Comparison of ENCODE assay signal across 28 mouse cellular contexts in the genomic region with DNA sequence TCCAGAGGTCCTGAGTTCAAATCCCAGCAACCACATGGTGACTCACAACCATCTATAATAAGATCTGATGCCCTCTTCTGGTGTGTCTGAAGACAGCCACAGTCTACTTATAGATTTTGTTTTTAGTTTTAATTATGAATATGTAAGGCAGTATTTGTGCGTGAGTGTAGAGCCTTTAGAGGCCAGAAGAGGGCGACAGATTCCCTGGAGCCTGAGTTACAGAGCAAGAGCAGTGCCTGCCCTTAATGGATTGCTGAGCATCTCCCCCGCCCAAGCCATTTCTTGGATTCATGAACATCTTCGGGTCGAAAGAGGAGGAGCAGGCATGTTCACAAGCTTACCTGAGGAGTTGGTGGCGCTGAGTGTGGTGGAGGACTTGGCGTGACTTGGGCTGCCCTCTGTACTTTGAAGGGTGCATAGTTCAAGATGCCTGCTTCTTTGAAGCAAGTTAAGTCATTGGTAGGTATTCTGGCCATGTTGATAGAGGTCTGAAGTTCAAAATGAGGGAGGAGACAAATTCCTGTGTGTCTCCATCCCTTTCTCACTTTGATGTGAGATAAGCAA. TPM values are rescaled to one million over a fixed set of nuclear protein-coding genes. Genes with fewer than 3 reads are reported as not detected.
DNase-seq lines count a peak whose midpoint lies in the region; ATAC-seq and TF ChIP-seq lines count a peak whose summit lies in the region.
"Had no signal": no experiment of that assay in that cellular context is flagged by ENCODE, and none has a peak within 500 bp of the region (broad histone marks: within the 10 kb centered on the region; RNA-seq: fewer than 3 reads in every experiment).

No protein-coding gene starts in this region.

- no peak overlapping the region for H3K4me3 ChIP-seq in intestine, postnatal 0 days (ENCODE audit: low read depth, low read length)
- H3K4me3 ChIP-seq in intestine, embryonic 16.5 days (ENCODE audit: low read length), result no peak overlapping the region
- no peak overlapping the region for H3K4me3 ChIP-seq in left cerebral cortex, adult 2 months
- H3K4me3 ChIP-seq: embryonic facial prominence, embryonic 10.5 days; erythroblast, embryonic 14.5 days; hindbrain, embryonic 12.5 days; limb, embryonic 12.5 days; myocyte; neural tube, embryonic 15.5 days had no signal

- ATAC-seq in intestine, postnatal 0 days, result no peak
- ATAC-seq in intestine, embryonic 16.5 days, result no peak
- ATAC-seq: forebrain, embryonic 16.5 days; inflammation-experienced regulatory T-cells, adult 6 months had no signal

- no peak for DNase-seq in left cerebral cortex, adult 2 months (ENCODE audit: extremely low spot score in 1 of 2, low spot score in 2 of 2)
- DNase-seq in left cerebral cortex, postnatal 25 days (ENCODE audit: low spot score in 2 of 2), result no peak
- peak; percentile 21 for DNase-seq in A20 (ENCODE audit: low read depth, low spot score)
- DNase-seq in ZHBTc4 (ENCODE audit: low read depth, low spot score), result peak; percentile 77
- no peak for DNase-seq in frontal cortex, postnatal 25 days (ENCODE audit: low spot score in 2 of 2)
- DNase-seq: adrenal gland, adult 2 months; cerebellum, adult 11-12 months; cerebellum, postnatal 25 days; heart, postnatal 10 days; lung, embryonic 14.5 days; midbrain, embryonic 14.5 days; right cerebral cortex, postnatal 25 days; thymus, postnatal 4 days had no signal

- WGBS in intestine, postnatal 0 days, result 91% methylated on average over 7 of the region's 7 CpGs
- WGBS in intestine, embryonic 16.5 days, result 89% methylated on average over 7 of the region's 7 CpGs

- no peaks in the 10 kb centered on the region for H3K36me3 ChIP-seq in intestine, postnatal 0 days (ENCODE audit: control insufficient read depth, insufficient read depth)
- H3K36me3 ChIP-seq in intestine, embryonic 16.5 days (ENCODE audit: control insufficient read depth, insufficient read depth, low read length), result no peaks in the 10 kb centered on the region
- H3K36me3 ChIP-seq: embryonic facial prominence, embryonic 10.5 days; G1E; hindbrain, embryonic 12.5 days; limb, embryonic 12.5 days; neural tube, embryonic 15.5 days had no signal

- H3K9me3 ChIP-seq in intestine, postnatal 0 days (ENCODE audit: control insufficient read depth), result no peaks in the 10 kb centered on the region
- no peaks in the 10 kb centered on the region for H3K9me3 ChIP-seq in intestine, embryonic 16.5 days (ENCODE audit: control insufficient read depth, low read length)
- H3K9me3 ChIP-seq: embryonic facial prominence, embryonic 10.5 days; hindbrain, embryonic 12.5 days; limb, embryonic 12.5 days; neural tube, embryonic 15.5 days had no signal

- intact Hi-C loops in left cerebral cortex, adult 2 months (cut with DNase I), result no loop called here
- intact Hi-C loops in left cerebral cortex, postnatal 25 days (cut with DNase I), result no loop called here

- TF ChIP-seq CTCF in intestine, postnatal 0 days (IDR thresholded peaks at IDR 0.05; ENCODE audit: low read depth), result peak; percentile 40
- TF ChIP-seq CTCF in left cerebral cortex, adult 2 months (IDR thresholded peaks at IDR 0.05), result peak; percentile 25

- peaks cover 13% of the 10 kb centered on the region; the same call in 1 of the 2 replicates for H3K27me3 ChIP-seq in intestine, postnatal 0 days (replicated peaks; ENCODE audit: control insufficient read depth, insufficient read depth, low read length)
- H3K27me3 ChIP-seq in intestine, embryonic 16.5 days (replicated peaks; ENCODE audit: control insufficient read depth, insufficient read depth, low read length), result no peaks in the 10 kb centered on the region
- H3K27me3 ChIP-seq: hindbrain, embryonic 12.5 days; limb, embryonic 12.5 days; neural tube, embryonic 15.5 days had no signal

- no peak overlapping the region for H3K4me2 ChIP-seq in intestine, postnatal 0 days (replicated peaks; ENCODE audit: low read depth)
- H3K4me2 ChIP-seq in intestine, embryonic 16.5 days (ENCODE audit: low read depth, low read length), result no peak overlapping the region
- H3K4me2 ChIP-seq: hindbrain, embryonic 12.5 days; limb, embryonic 12.5 days; lung, embryonic 14.5 days; neural tube, embryonic 15.5 days had no signal

- H3K4me1 ChIP-seq in intestine, postnatal 0 days (replicated peaks; ENCODE audit: control insufficient read depth, insufficient read depth, low read length), result peaks cover 4% of the 10 kb centered on the region; the same call in 1 of the 2 replicates
- H3K4me1 ChIP-seq in intestine, embryonic 16.5 days (ENCODE audit: control insufficient read depth, insufficient read depth, low read length), result no peaks in the 10 kb centered on the region
- H3K4me1 ChIP-seq: embryonic facial prominence, embryonic 10.5 days; hindbrain, embryonic 12.5 days; limb, embryonic 12.5 days; neural tube, embryonic 15.5 days had no signal

- H3K27ac ChIP-seq in intestine, postnatal 0 days (ENCODE audit: low read depth, low read length), result no peak overlapping the region
- no peak overlapping the region for H3K27ac ChIP-seq in intestine, embryonic 16.5 days (ENCODE audit: low read length)
- no peak overlapping the region for H3K27ac ChIP-seq in left cerebral cortex, adult 2 months
- H3K27ac ChIP-seq: embryonic facial prominence, embryonic 10.5 days; hindbrain, embryonic 12.5 days; limb, embryonic 12.5 days; neural tube, embryonic 15.5 days had no signal

- no peak overlapping the region for H3K9ac ChIP-seq in intestine, postnatal 0 days (ENCODE audit: low read depth, low read length)
- H3K9ac ChIP-seq in intestine, embryonic 16.5 days (ENCODE audit: low read depth, low read length), result no peak overlapping the region
- H3K9ac ChIP-seq: hindbrain, embryonic 12.5 days; limb, embryonic 12.5 days; lung, embryonic 14.5 days; neural tube, embryonic 15.5 days had no signal

RNA-seq across cellular contexts. Expression of gene Spink4, which starts 3.2 kb away (rescaled TPM):
- 419 and 610 TPM in 2 replicates for polyA plus RNA-seq in intestine, postnatal 0 days (2015; fragmentation: Nextera tagmentation; extraction: Ambion mirVana)
- polyA plus RNA-seq in intestine, embryonic 16.5 days (2015; fragmentation: Nextera tagmentation; extraction: Ambion mirVana), result 539 and 560 TPM in 2 replicates
- not detected for total RNA-seq in left cerebral cortex, adult 2 months (2021)
- not detected for total RNA-seq in left cerebral cortex, postnatal 25 days (2021)
- total RNA-seq: G1E; gastrocnemius, adult 18-20 months; left cerebral cortex, adult 8-10 months; megakaryocyte, adult 5-6 weeks had no signal
- polyA plus RNA-seq: C2C12; embryonic facial prominence, embryonic 10.5 days; erythroblast, embryonic 14.5 days; forebrain, embryonic 16.5 days; G1E; hindbrain, embryonic 12.5 days; inflammation-experienced regulatory T-cells, adult 6 months; limb, embryonic 12.5 days; lung, embryonic 14.5 days; midbrain, embryonic 14.5 days; neural tube, embryonic 15.5 days had no signal

RNA-seq across cellular contexts. Expression of gene Bag1, which starts 31.4 kb away (rescaled TPM):
- polyA plus RNA-seq in intestine, postnatal 0 days (2015; fragmentation: Nextera tagmentation; extraction: Ambion mirVana), result 120 and 138 TPM in 2 replicates
- polyA plus RNA-seq in intestine, embryonic 16.5 days (2015; fragmentation: Nextera tagmentation; extraction: Ambion mirVana), result 142 and 152 TPM in 2 replicates
- total RNA-seq in left cerebral cortex, adult 2 months (2021), result 100 to 1,000 TPM; 164 to 181 TPM
- total RNA-seq in left cerebral cortex, postnatal 25 days (2021), result 100 to 1,000 TPM; 172 to 178 TPM

RNA-seq across cellular contexts. Expression of gene Chmp5, which starts 31.5 kb away (rescaled TPM):
- 133 and 136 TPM in 2 replicates for polyA plus RNA-seq in intestine, postnatal 0 days (2015; fragmentation: Nextera tagmentation; extraction: Ambion mirVana)
- 103 and 104 TPM in 2 replicates for polyA plus RNA-seq in intestine, embryonic 16.5 days (2015; fragmentation: Nextera tagmentation; extraction: Ambion mirVana)
- total RNA-seq in left cerebral cortex, adult 2 months (2021), result 10 to 100 TPM; 79.0 to 79.7 TPM
- total RNA-seq in left cerebral cortex, postnatal 25 days (2021), result 10 to 100 TPM; 81.2 to 83.2 TPM

RNA-seq across cellular contexts. Expression of gene Nfx1, which starts 54.0 kb away (rescaled TPM):
- polyA plus RNA-seq in intestine, postnatal 0 days (2015; fragmentation: Nextera tagmentation; extraction: Ambion mirVana), result 25.9 and 27.9 TPM in 2 replicates
- 69.1 and 70.5 TPM in 2 replicates for polyA plus RNA-seq in intestine, embryonic 16.5 days (2015; fragmentation: Nextera tagmentation; extraction: Ambion mirVana)
- 10 to 100 TPM; 69.2 to 76.6 TPM for total RNA-seq in left cerebral cortex, adult 2 months (2021)
- total RNA-seq in left cerebral cortex, postnatal 25 days (2021), result 10 to 100 TPM; 67.2 to 71.4 TPM

Comparison
In these comparisons a context has a peak if more than half of its experiments do, and no peak if none do; other contexts are left out.
1. DNase-seq: peak in A20 (single experiment) and ZHBTc4 (single experiment); none in left cerebral cortex, adult 2 months (0 of 2), left cerebral cortex, postnatal 25 days (0 of 2) and frontal cortex, postnatal 25 days (0 of 2).